Mouse (Mus musculus) heart, embryonic 11.5 days (tissue): ENCODE data around the gene Apobec3. TPM values are rescaled to one million over a fixed set of nuclear protein-coding genes. Genes with fewer than 3 reads are reported as not detected.

ENCODE experiments used
- ATAC-seq: fragments of 200-750 bp; cut with Nextera tagmentation; replicated peaks from 2 replicates; pipeline ENCODE4 v1.8.0; 2017; ENCODE audit warnings: moderate library complexity; ENCODE audit not compliant: insufficient number of reproducible peaks, low FRiP score, low TSS enrichment
- H3K27ac ChIP-seq: fragments of 300-500 bp; sonication (generic); 2 replicates; pipeline ENCODE4 v1.5.1; 2014; ENCODE audit warnings: mild to moderate bottlenecking, low read depth, low read length
- H3K27me3 ChIP-seq: fragments of 300-500 bp; sonication (generic); 2 replicates; pipeline ENCODE4 v1.6.1; 2014; ENCODE audit warnings: mild to moderate bottlenecking, low read length, mixed read lengths; ENCODE audit not compliant: control insufficient read depth, insufficient read depth
- H3K36me3 ChIP-seq: fragments of 300-500 bp; sonication (generic); 2 replicates; pipeline ENCODE4 v1.6.1; 2014; ENCODE audit warnings: mild to moderate bottlenecking, low read length, moderate library complexity, mixed read lengths; ENCODE audit not compliant: control insufficient read depth, insufficient read depth
- H3K4me1 ChIP-seq: fragments of 300-500 bp; sonication (generic); 2 replicates; pipeline ENCODE4 v1.6.1; 2014; ENCODE audit warnings: low read length; ENCODE audit not compliant: control insufficient read depth, insufficient read depth
- H3K4me2 ChIP-seq: fragments of 300-500 bp; sonication (generic); 2 replicates; pipeline ENCODE4 v1.6.1; 2014; ENCODE audit warnings: mild to moderate bottlenecking, moderate library complexity
- H3K4me3 ChIP-seq: fragments of 300-500 bp; sonication (generic); 2 replicates; pipeline ENCODE4 v1.5.1; 2014; ENCODE audit warnings: low read depth, low read length
- H3K9ac ChIP-seq: fragments of 300-500 bp; sonication (generic); 2 replicates; pipeline ENCODE4 v1.6.1; 2014; ENCODE audit warnings: mild to moderate bottlenecking, low read depth, low read length, moderate library complexity
- H3K9me3 ChIP-seq: fragments of 300-500 bp; sonication (generic); replicated peaks from 2 replicates; pipeline ENCODE4 v1.6.1; 2016; ENCODE audit warnings: low read length; ENCODE audit not compliant: control insufficient read depth
- WGBS: fragments of 180-500 bp; shearing (Covaris S2); extraction: QIAGEN DNeasy Blood & Tissue Kit; methylation state at CpG from one replicate; pipeline ENCODE4 v1.1.7; 2014; ENCODE audit not compliant: insufficient replicate concordance; 5-methylcytosine and 5-hydroxymethylcytosine counted together
- polyA plus RNA-seq: library from polyadenylated mRNA; unstranded; fragments of >200 nt; fragmentation: Nextera tagmentation; extraction: Ambion mirVana; gene quantifications from 2 replicates; pipeline ENCODE4 v1.2.1, GENCODE M21; 2014

Gene Apobec3
- polyA plus RNA-seq, 1 experiment from 2014 or later, result 12.0 TPM

DNA sequence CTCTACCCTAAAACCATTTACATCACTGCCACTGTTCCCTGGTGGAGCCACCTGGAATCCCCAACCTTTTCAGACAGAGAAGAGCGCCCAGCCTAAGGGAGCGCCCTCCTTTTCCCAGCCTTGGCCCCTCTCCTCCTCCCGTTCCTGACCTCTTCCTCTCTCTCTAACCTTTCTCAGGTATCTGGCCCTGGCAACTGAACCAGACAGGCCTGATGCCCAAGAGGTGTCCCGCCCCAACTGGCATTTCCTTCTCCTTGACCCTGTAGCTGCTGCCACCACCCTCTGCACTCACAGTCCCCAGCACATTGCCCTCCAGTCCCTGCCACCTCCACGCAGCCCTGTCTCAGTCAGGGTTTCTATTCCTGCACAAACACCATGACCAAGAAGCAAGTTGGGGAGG, 53.5 kb downstream of the Apobec3 start:
- H3K9me3 ChIP-seq, result no peaks in the 10 kb centered on the region
- no peaks in the 10 kb centered on the region for H3K36me3 ChIP-seq
- WGBS, result 75% methylated on average over 5 of the region's 5 CpGs
- no peak overlapping the region for H3K4me3 ChIP-seq
- no peak overlapping the region for H3K4me2 ChIP-seq
- H3K27ac ChIP-seq, result no peak overlapping the region
- H3K27me3 ChIP-seq, result peaks cover 5% of the 10 kb centered on the region; the same call in 1 of the 2 replicates
- H3K9ac ChIP-seq, result no peak overlapping the region
- H3K4me1 ChIP-seq, result peaks cover 5% of the 10 kb centered on the region; the same call in 1 of the 2 replicates
- ATAC-seq, result no peak

DNA sequence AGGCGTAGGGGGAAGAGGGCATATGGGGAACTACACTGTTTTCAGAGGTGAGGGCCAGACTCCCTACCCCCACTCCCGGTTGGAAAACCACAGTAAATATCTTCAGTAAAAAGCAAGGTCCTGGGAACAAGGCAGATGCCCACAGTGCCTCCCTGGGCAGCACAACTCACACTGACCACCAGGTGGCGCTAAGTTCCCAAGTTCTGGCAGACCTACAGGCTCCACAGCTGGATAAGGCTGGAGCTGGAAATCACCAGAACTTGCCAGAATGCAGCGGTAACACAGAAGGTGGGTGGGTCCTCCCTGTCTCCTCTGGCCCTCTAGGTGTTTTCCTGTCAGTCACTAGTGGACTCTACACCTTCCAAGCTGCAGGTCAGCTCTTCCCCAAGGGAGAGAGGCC, 54.6 kb downstream of the Apobec3 start:
- Histone ChIP-seq H3K36me3 (no peaks in the 10 kb centered on the region), H3K4me1 (peaks cover 16% of the 10 kb centered on the region), H3K9ac (no peak overlapping the region), H3K4me3 (no peak overlapping the region), H3K9me3 (no peaks in the 10 kb centered on the region), H3K27ac (no peak overlapping the region), H3K4me2 (no peak overlapping the region), H3K27me3 (peaks cover 5% of the 10 kb centered on the region; the same call in 1 of the 2 replicates)
- ATAC-seq, result 0 out of 2 replicates have a peak, but pooled peaks have one; percentile 56
- WGBS, result 8% methylated on average over 4 of the region's 4 CpGs

DNA sequence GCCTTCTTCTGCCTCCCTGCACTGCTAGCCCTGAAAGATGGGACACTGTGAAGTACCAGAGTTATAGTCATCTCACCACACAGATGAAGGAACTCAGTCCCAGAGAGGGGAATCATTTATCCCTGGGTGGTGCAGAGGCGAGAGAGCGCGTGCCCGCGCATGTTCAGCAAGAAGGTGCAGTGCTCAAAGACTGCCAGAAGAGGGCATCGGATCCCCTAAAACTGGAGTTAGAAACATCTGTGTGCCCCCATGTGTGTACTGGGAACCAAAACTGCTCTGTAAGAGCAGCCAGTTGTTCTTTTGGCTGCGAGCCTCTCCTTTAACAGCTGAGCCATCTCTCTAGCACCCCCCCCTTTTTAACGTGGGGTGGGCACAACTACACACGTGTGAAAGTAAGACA, 55.3 kb downstream of the Apobec3 start:
- no peak overlapping the region for H3K9ac ChIP-seq
- no peak overlapping the region for H3K27ac ChIP-seq
- no peak for ATAC-seq
- 55% methylated on average over 9 of the region's 9 CpGs for WGBS
- H3K27me3 ChIP-seq, result peaks cover 5% of the 10 kb centered on the region; the same call in 1 of the 2 replicates
- no peaks in the 10 kb centered on the region for H3K9me3 ChIP-seq
- H3K4me2 ChIP-seq, result no peak overlapping the region
- no peaks in the 10 kb centered on the region for H3K36me3 ChIP-seq
- peaks cover 24% of the 10 kb centered on the region for H3K4me1 ChIP-seq
- H3K4me3 ChIP-seq, result no peak overlapping the region

DNA sequence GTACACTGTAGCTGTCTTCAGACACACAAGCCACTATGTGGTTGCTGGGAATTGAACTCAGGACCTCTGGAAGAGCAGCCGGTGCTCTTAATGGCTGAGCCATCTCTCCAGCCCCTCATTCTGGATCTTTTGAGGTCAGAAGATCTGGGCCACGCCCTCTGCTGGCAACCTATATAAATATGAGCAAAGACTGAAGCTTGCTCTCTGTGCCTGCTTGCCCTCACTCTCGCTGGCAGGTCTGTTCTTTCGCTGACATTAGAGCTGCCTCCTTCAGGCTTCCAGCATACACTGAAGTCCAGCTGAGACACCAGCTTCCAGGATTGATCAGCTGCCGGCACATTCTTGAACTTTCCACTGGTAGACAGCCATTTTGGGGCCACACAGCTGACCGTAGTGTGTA, 56.2 kb downstream of the Apobec3 start:
- 62% methylated on average over 6 of the region's 6 CpGs for WGBS
- Histone ChIP-seq H3K27ac (no peak overlapping the region), H3K4me3 (no peak overlapping the region), H3K36me3 (no peaks in the 10 kb centered on the region), H3K9ac (0 out of 2 replicates have a peak overlapping the region, but pooled peaks have one; percentile 22), H3K4me2 (no peak overlapping the region), H3K9me3 (no peaks in the 10 kb centered on the region), H3K27me3 (peaks cover 5% of the 10 kb centered on the region; the same call in 1 of the 2 replicates), H3K4me1 (peaks cover 33% of the 10 kb centered on the region)
- ATAC-seq, result no peak

DNA sequence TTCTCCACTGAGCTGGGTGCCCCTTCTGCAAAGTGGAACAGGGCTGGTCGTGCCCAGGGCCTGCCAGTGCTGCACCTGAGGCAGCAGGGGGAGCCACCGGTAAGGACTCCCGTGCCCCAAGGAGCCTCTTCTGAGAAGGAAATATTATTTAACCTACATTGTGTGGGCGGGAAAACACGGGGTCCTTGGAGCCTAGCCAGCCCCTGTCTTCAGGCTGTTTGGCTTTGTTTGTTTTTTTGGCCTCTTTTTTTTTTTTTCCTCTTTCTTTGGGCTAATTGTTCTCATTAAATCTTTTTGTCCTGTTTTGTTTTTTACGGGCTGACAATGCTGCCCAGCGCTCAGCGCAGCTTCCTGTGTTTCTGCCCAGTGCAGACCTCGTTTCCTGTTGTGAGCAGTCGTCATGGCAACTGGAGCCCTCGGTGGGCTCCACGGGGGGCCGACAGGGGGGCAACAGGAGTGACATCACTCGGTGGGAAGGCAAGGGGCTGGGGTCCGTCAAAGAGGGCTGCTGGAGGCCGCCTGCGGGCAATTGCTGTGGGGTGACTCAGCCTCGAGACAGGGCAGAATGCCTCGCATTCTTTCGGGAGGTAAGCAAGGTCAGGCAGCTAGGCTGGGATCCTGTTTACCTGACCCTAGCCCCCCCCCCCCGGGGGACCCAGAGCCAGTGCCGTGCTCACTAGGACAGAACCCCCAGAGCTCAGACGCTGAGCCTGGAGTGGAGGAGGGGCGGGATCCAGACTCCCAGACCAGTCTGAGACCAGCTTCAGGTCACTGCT, 59.0 kb downstream of the Apobec3 start:
- ATAC-seq, result peak; percentile 53
- H3K4me1 ChIP-seq, result peaks cover 35% of the 10 kb centered on the region
- H3K4me2 ChIP-seq, result peak overlapping the region; percentile 71
- H3K36me3 ChIP-seq, result no peaks in the 10 kb centered on the region
- peak overlapping the region; percentile 57 for H3K9ac ChIP-seq
- whole genome bisulfite sequencing, result 3% methylated on average over 24 of the region's 24 CpGs
- no peaks in the 10 kb centered on the region for H3K9me3 ChIP-seq
- peak overlapping the region; percentile 32 for H3K4me3 ChIP-seq
- peaks cover 4% of the 10 kb centered on the region; the same call in 1 of the 2 replicates for H3K27me3 ChIP-seq
- peak overlapping the region; percentile 70 for H3K27ac ChIP-seq

DNA sequence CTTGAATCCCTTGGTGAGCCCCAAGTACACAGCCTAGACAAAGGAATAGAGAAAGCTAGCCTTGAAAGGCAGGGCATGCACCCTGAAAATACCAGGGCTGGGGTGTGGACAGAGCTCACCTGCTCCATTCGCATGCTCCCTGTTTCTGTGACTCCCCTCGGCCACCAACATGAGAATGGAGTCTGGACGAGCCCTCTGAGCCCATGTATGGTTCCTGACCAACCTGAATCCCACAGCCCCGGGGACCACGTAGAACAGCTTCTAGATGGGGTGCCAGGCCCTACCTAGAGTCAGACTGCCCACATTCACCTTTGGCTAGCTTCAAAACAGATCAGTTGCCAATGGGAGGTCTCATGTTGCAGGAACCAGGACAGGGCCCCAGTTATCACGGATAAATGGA, 59.8 kb downstream of the Apobec3 start:
- 64% methylated on average over 6 of the region's 6 CpGs for WGBS
- Histone ChIP-seq H3K4me2 (peak overlapping the region; percentile 71; the same call in 1 of the 2 replicates), H3K9me3 (no peaks in the 10 kb centered on the region), H3K4me1 (peaks cover 35% of the 10 kb centered on the region), H3K4me3 (no peak overlapping the region), H3K36me3 (no peaks in the 10 kb centered on the region), H3K27ac (peak overlapping the region; percentile 70), H3K9ac (no peak overlapping the region), H3K27me3 (peaks cover 4% of the 10 kb centered on the region; the same call in 1 of the 2 replicates)
- no peak for ATAC-seq

DNA sequence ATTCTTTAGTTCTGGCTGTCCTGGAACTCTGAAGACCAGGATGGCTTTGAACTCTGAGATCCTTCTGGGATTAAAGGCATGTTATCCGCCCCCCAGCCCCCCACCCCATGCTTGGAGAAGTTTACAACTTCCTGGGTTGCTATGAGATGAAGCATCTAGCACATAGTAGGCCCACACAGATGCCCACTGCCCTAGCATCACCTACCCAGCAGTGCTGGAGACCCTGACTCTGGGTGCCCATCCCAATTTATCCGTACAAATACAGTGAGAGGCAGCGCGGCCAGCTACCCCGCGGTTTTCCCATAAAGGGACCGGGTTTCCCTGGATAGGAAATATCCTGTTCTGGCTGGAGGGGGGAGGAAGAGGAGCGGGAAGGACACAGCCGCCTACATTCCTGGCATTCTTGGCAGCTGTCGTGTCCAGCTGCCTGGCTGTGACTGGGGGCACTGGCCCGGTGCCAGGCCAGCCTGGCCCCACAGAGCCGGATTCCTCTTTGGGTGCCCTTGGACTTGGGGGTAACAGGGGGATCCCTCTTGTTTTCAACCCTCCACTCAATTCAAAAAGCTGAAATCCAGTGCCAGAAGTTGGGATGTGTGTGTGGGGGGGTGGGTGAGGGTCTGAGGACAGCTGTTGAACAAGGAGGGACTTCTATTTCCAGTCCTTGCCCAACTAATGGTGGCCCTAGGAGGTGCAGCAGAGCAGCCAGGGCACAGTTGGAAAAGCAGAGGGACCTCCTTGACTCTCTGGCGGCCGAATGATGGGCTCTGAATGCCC, 60.5 kb downstream of the Apobec3 start:
- no peak overlapping the region for H3K4me3 ChIP-seq
- peak overlapping the region; percentile 20 for H3K4me2 ChIP-seq
- ATAC-seq, result 0 out of 2 replicates have a peak, but pooled peaks have one; percentile 27
- H3K9ac ChIP-seq, result 0 out of 2 replicates have a peak overlapping the region, but pooled peaks have one; percentile 30
- H3K4me1 ChIP-seq, result peaks cover 37% of the 10 kb centered on the region
- H3K9me3 ChIP-seq, result no peaks in the 10 kb centered on the region
- no peaks in the 10 kb centered on the region for H3K36me3 ChIP-seq
- peaks cover 4% of the 10 kb centered on the region; the same call in 1 of the 2 replicates for H3K27me3 ChIP-seq
- peak overlapping the region; percentile 70 for H3K27ac ChIP-seq
- 29% methylated on average over 14 of the region's 14 CpGs for WGBS

DNA sequence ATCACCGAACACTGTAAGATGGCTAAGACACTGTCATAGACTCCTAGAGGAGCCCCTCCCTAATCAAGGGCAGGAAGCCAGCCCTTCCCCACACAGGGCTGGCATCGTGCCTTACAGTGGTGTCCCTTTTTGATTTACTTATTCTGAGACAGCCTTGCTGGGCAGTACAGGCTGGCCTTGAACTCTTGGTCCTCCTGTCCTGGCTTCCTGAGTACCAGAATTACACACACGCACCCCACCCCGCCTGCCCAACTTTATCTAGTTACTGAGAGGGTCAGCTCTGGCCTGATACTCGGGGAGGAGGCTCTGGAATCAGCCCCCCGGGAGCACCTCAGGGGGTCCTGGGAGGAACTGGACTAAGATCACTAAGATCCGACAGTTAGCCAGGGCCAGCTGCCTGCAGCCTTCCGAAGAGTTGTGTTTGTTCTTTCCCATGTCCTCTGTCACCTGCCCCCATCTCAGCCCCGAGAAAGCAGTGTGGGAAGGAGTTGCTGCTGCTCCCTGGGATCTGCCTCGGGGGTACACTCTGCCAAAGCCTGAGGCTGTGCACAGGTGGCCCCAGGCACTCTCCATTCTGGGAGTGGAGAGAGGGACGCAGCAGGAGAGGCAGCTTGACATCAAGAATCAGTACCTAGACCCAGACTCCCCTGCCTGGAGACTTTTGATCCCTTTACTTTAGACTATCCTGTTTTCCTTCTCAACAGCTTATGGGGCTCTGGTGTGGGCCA, 61.2 kb downstream of the Apobec3 start:
- H3K9me3 ChIP-seq, result no peaks in the 10 kb centered on the region
- peaks cover 37% of the 10 kb centered on the region for H3K4me1 ChIP-seq
- 46% methylated on average over 11 of the region's 11 CpGs for WGBS
- ATAC-seq, result no peak
- no peak overlapping the region for H3K4me3 ChIP-seq
- no peaks in the 10 kb centered on the region for H3K36me3 ChIP-seq
- peaks cover 4% of the 10 kb centered on the region; the same call in 1 of the 2 replicates for H3K27me3 ChIP-seq
- 0 out of 2 replicates have a peak overlapping the region, but pooled peaks have one; percentile 1 for H3K4me2 ChIP-seq
- H3K9ac ChIP-seq, result no peak overlapping the region
- no peak overlapping the region for H3K27ac ChIP-seq
